In genomic region chr9:112353196-112353595, GRCm38 (mm10) we compare ENCODE assay signal across 19 mouse cellular contexts.
A peak's percentile ranks its signal among the peaks of the same experiment; 100 is the strongest.
DNase-seq lines count a peak whose midpoint lies in the region; ATAC-seq and TF ChIP-seq lines count a peak whose summit lies in the region.
"Had no signal": no experiment of that assay in that cellular context is flagged by ENCODE, and none has a peak within 500 bp of the region (broad histone marks: within the 10 kb centered on the region; RNA-seq: fewer than 3 reads in every experiment).

No protein-coding gene starts in this region.

- no peak for TF ChIP-seq POLR2A in cerebellum, adult 2 months (IDR thresholded peaks at IDR 0.05; ENCODE audit: borderline replicate concordance, insufficient read depth, low read length)

- H3K9me3 ChIP-seq in heart, embryonic 11.5 days (replicated peaks; ENCODE audit: control insufficient read depth, low read length): no peaks in the 10 kb centered on the region
- no peaks in the 10 kb centered on the region for H3K9me3 ChIP-seq in forebrain, postnatal 0 days (ENCODE audit: low read length)
- H3K9me3 ChIP-seq: embryonic facial prominence, embryonic 12.5 days; forebrain, embryonic 15.5 days; heart, embryonic 12.5 days; hindbrain, embryonic 10.5 days; intestine, embryonic 15.5 days had no signal

- H3K9ac ChIP-seq in heart, embryonic 11.5 days (ENCODE audit: low read depth, low read length): no peak overlapping the region
- no peak overlapping the region for H3K9ac ChIP-seq in forebrain, postnatal 0 days
- H3K9ac ChIP-seq: embryonic facial prominence, embryonic 12.5 days; forebrain, embryonic 15.5 days; heart, embryonic 12.5 days; hindbrain, embryonic 14.5 days; intestine, embryonic 15.5 days had no signal

- peak; percentile 27 for DNase-seq in left cerebral cortex, postnatal 4 days
- no peak for DNase-seq in left cerebral cortex, adult 9 months (ENCODE audit: low spot score in 2 of 2)
- DNase-seq in cerebellum, adult 2 months: peak; percentile 31 to 68
- DNase-seq in cerebellum, postnatal 10 days: peak; percentile 82 to 85
- no peak for DNase-seq in forebrain, postnatal 0 days
- DNase-seq in testis, postnatal 10 days (ENCODE audit: low spot score): no peak
- DNase-seq: adrenal gland, adult 2 months; adrenal gland, postnatal 25 days; gastrocnemius, postnatal 10 days; heart, adult 2 months; kidney, adult 18-20 months had no signal

- intact Hi-C loops in left cerebral cortex, postnatal 4 days (cut with DNase I): no loop called here

- peaks cover 3% of the 10 kb centered on the region; the same call in 1 of the 2 replicates for H3K4me1 ChIP-seq in cerebellum, adult 2 months (ENCODE audit: control insufficient read depth, insufficient read depth, low read length)
- no peaks in the 10 kb centered on the region for H3K4me1 ChIP-seq in heart, embryonic 11.5 days (ENCODE audit: control insufficient read depth, insufficient read depth, low read length)
- H3K4me1 ChIP-seq in forebrain, postnatal 0 days (ENCODE audit: insufficient read depth): no peaks in the 10 kb centered on the region
- H3K4me1 ChIP-seq: embryonic facial prominence, embryonic 12.5 days; forebrain, embryonic 15.5 days; hindbrain, embryonic 10.5 days; intestine, embryonic 15.5 days had no signal

- no peak for TF ChIP-seq CTCF in cerebellum, adult 2 months (IDR thresholded peaks at IDR 0.05; ENCODE audit: borderline replicate concordance, insufficient read depth, low read depth, low read length)
- TF ChIP-seq CTCF in forebrain, postnatal 0 days (IDR thresholded peaks at IDR 0.05; ENCODE audit: low read depth): no peak

- H3K27ac ChIP-seq in cerebellum, adult 2 months (ENCODE audit: insufficient read depth, low read length): no peak overlapping the region
- H3K27ac ChIP-seq in heart, embryonic 11.5 days (ENCODE audit: low read depth, low read length): no peak overlapping the region
- no peak overlapping the region for H3K27ac ChIP-seq in forebrain, postnatal 0 days (ENCODE audit: low read depth, low read length)
- H3K27ac ChIP-seq: embryonic facial prominence, embryonic 12.5 days; forebrain, embryonic 15.5 days; heart, adult 2 months; hindbrain, embryonic 10.5 days; hindbrain, embryonic 14.5 days; intestine, embryonic 15.5 days had no signal

- no peaks in the 10 kb centered on the region for H3K36me3 ChIP-seq in heart, embryonic 11.5 days (ENCODE audit: control insufficient read depth, insufficient read depth, low read length)
- no peaks in the 10 kb centered on the region for H3K36me3 ChIP-seq in forebrain, postnatal 0 days (ENCODE audit: insufficient read depth)
- H3K36me3 ChIP-seq: embryonic facial prominence, embryonic 12.5 days; forebrain, embryonic 15.5 days; heart, embryonic 12.5 days; hindbrain, embryonic 10.5 days; intestine, embryonic 15.5 days had no signal

- 26% methylated on average over 3 of the region's 3 CpGs for WGBS in cerebellum, adult 2 months
- WGBS in heart, embryonic 11.5 days (ENCODE audit: insufficient replicate concordance): 61% methylated on average over 3 of the region's 3 CpGs
- 88% methylated on average over 3 of the region's 3 CpGs for WGBS in forebrain, postnatal 0 days

- H3K4me2 ChIP-seq in heart, embryonic 11.5 days: no peak overlapping the region
- no peak overlapping the region for H3K4me2 ChIP-seq in forebrain, postnatal 0 days (ENCODE audit: low read depth)
- H3K4me2 ChIP-seq: embryonic facial prominence, embryonic 12.5 days; forebrain, embryonic 15.5 days; heart, embryonic 12.5 days; hindbrain, embryonic 14.5 days; intestine, embryonic 15.5 days had no signal

- ATAC-seq in heart, embryonic 11.5 days (replicated peaks; ENCODE audit: insufficient number of reproducible peaks, low FRiP score, low TSS enrichment): no peak
- ATAC-seq in forebrain, postnatal 0 days: no peak
- ATAC-seq: forebrain, embryonic 15.5 days; intestine, embryonic 15.5 days had no signal

- no peak overlapping the region for H3K4me3 ChIP-seq in cerebellum, adult 2 months (replicated peaks; ENCODE audit: insufficient read depth, low read depth, low read length)
- no peak overlapping the region for H3K4me3 ChIP-seq in heart, embryonic 11.5 days (ENCODE audit: low read depth, low read length)
- H3K4me3 ChIP-seq in forebrain, postnatal 0 days (ENCODE audit: low read depth, low read length): no peak overlapping the region
- H3K4me3 ChIP-seq: embryonic facial prominence, embryonic 12.5 days; forebrain, embryonic 15.5 days; heart, adult 2 months; heart, embryonic 12.5 days; hindbrain, embryonic 10.5 days; intestine, embryonic 15.5 days had no signal

- no peaks in the 10 kb centered on the region for H3K27me3 ChIP-seq in cerebellum, adult 2 months (ENCODE audit: control insufficient read depth, insufficient read depth, low read length)
- H3K27me3 ChIP-seq in heart, embryonic 11.5 days (ENCODE audit: control insufficient read depth, insufficient read depth, low read length): no peaks in the 10 kb centered on the region
- no peaks in the 10 kb centered on the region for H3K27me3 ChIP-seq in forebrain, postnatal 0 days (ENCODE audit: insufficient read depth, low read length)
- H3K27me3 ChIP-seq: CH12.LX; embryonic facial prominence, embryonic 12.5 days; forebrain, embryonic 15.5 days; heart, embryonic 12.5 days; intestine, embryonic 15.5 days had no signal

Comparison
In these comparisons a context has a peak if more than half of its experiments do, and no peak if none do; other contexts are left out.
1. DNase-seq: peak in left cerebral cortex, postnatal 4 days (single experiment), cerebellum, adult 2 months (2 of 2) and cerebellum, postnatal 10 days (2 of 2); none in left cerebral cortex, adult 9 months (0 of 2), forebrain, postnatal 0 days (single experiment) and testis, postnatal 10 days (single experiment).